Mouse (Mus musculus) bone marrow, adult 2 months (tissue): ENCODE measurements around the gene Tk2. TPM values are rescaled to one million over a fixed set of nuclear protein-coding genes. Genes with fewer than 3 reads are reported as not detected.

ENCODE experiments used
- H3K27ac ChIP-seq: fragments of 200-500 bp; 2 replicates; pipeline ENCODE4 v1.5.1; 2012; ENCODE audit warnings: low read depth, mild to moderate bottlenecking, control low read depth, inconsistent platforms, low read length; ENCODE audit not compliant: control insufficient read depth, poor library complexity, insufficient read depth
- H3K4me1 ChIP-seq: fragments of 200-500 bp; 2 replicates; pipeline ENCODE4 v1.6.1; 2011; ENCODE audit warnings: low read length; ENCODE audit not compliant: control insufficient read depth, insufficient read depth
- H3K4me3 ChIP-seq: fragments of 200-500 bp; replicated peaks from 2 replicates; pipeline ENCODE3; 2011; ENCODE audit warnings: mild to moderate bottlenecking, low read depth, low read length, control low read depth; ENCODE audit not compliant: control insufficient read depth
- CTCF ChIP-seq: fragments of 200-500 bp; IDR thresholded peaks from 2 replicates; pipeline ENCODE4 v1.5.1; 2011; ENCODE audit warnings: low read length, control low read depth; ENCODE audit not compliant: control insufficient read depth, insufficient read depth
- POLR2A ChIP-seq: fragments of 200-500 bp; IDR thresholded peaks from 2 replicates; pipeline ENCODE4 v1.6.1; 2011; ENCODE audit warnings: low read depth, mild to moderate bottlenecking, control low read depth, low read length, borderline replicate concordance; ENCODE audit not compliant: control insufficient read depth
- WGBS: fragments of 180-500 bp; shearing (Covaris S2); methylation state at CpG from one replicate; pipeline ENCODE4 v1.1.7; 2018; 5-methylcytosine and 5-hydroxymethylcytosine counted together
- polyA plus RNA-seq: library from polyadenylated mRNA; stranded (reverse); fragments of >200 nt; gene quantifications from 2 replicates; pipeline ENCODE4 v1.2.4, GENCODE M21; 2011; ENCODE audit warnings: low replicate concordance; ENCODE audit not compliant: missing spikeins, insufficient read depth, insufficient read length

Tk2 gene
- polyA plus RNA-seq, 1 experiment: 32.7 TPM

DNA sequence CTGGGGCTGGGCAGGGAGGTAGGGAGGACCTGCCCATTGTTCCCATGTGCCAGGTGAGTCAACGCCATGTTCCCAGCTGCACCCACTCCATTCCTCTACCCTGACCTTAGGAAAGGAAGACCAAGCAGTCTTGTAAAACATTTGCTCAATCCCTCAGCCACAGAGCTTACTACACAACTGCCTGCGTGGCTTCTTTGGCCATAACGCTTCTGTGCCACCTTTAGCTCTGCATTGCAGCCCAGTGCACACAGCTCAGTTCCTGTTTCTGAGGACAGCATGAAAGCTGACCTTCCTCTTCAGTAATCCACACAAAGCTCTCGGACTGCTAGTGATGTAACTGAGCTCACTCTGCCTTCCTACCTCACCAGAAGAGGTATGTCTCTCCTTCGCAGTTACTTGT is 15.4 kb downstream of the Tk2 start:
- TF ChIP-seq POLR2A (no peak), CTCF (no peak)
- 44% methylated on average over 5 of the region's 5 CpGs for WGBS
- peaks cover 4% of the 10 kb centered on the region; the same call in 1 of the 2 replicates for H3K4me1 ChIP-seq
- no peak overlapping the region for H3K4me3 ChIP-seq
- peak overlapping the region; percentile 94 for H3K27ac ChIP-seq

DNA sequence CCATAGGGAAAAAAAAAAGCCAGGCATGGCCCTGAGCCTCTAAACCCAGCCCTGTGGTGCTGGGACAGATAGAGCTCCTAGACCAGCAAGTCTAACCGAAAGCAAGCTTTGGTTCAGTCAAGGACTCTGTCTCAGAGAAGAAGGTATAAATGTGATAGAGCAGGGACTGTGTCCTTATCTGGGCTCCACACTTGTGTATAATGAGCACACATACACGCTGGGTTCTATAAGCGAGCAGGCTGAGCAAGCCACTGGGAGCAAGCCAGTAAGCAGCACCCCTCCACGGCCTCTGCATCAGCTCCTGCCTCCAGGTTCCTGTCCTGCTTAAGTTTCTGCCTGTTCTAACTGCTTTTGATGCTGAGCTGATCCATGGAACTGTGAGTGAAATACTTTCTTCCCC is 16.3 kb downstream of the Tk2 start:
- H3K4me3 ChIP-seq: no peak overlapping the region
- no peak for TF ChIP-seq POLR2A
- no peak for TF ChIP-seq CTCF
- H3K4me1 ChIP-seq: peaks cover 4% of the 10 kb centered on the region; the same call in 1 of the 2 replicates
- WGBS: 72% methylated on average over 4 of the region's 4 CpGs
- peak overlapping the region; percentile 26; the same call in 1 of the 2 replicates for H3K27ac ChIP-seq

DNA sequence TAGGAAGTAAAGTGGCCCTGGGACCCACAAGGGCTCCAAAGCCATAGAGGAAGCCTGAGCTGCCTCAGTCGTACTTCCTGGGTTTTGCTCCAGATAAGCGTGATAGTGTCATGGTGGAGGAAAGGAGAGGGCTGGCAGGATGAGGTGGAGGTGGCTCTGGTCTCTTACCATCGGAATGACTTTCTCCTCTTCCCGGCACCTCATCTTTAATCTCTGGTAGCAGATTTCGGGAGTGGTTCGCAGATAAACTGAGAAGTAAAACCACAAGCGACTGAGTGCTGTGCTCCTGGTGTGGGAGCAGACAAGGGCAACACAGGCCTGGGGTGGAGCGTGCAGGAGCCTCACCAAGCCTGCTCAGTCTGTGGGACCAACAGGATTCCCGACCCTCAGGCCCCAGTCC is 18.0 kb downstream of the Tk2 start:
- 60% methylated on average over 9 of the region's 9 CpGs for whole genome bisulfite sequencing
- no peak for TF ChIP-seq CTCF
- no peak for TF ChIP-seq POLR2A
- Histone ChIP-seq H3K27ac (no peak overlapping the region), H3K4me1 (peaks cover 4% of the 10 kb centered on the region; the same call in 1 of the 2 replicates), H3K4me3 (no peak overlapping the region)

DNA sequence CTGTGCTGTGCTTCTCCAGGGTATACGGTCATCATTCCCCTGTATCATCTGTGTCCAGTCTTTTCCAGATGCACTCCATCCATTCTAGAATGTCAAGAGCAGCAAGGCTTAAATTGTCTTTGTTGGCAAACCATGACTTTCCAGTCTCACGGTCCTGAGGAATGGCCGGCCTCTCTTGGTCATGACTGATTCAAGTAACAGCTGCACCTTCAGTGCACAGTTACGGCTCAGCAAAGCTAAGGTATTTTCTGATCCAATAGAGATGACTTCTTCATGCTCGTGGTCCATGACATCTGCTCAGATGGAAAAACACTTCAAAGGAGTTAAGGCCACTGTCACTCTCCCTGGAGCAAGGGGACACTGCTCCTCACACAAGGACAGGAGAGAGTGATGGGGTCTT is 21.3 kb downstream of the Tk2 start:
- Histone ChIP-seq H3K4me3 (no peak overlapping the region), H3K27ac (no peak overlapping the region), H3K4me1 (no peaks in the 10 kb centered on the region; the same call in 1 of the 2 replicates)
- TF ChIP-seq CTCF: no peak
- TF ChIP-seq POLR2A: no peak
- WGBS: 89% methylated on average over 5 of the region's 5 CpGs

DNA sequence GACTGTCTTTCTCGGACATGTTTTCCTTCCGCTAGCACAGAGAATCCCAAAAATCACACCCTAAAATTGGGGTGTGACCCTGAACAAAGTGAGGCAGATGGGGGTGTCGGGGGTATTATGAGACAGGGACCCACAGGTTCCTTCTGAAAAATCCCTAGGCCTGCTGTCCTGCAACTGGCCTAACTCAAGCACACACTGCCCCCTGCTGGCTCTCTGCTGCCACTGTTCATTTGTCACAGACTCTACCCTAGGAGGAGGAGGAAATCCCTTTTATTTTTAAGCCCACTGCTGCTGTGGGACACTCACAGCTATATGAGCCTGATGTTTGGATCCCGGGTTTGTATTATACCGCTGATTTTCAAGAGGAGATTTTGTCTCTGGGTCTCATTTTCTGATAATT is 28.6 kb downstream of the Tk2 start:
- Histone ChIP-seq H3K4me3 (no peak overlapping the region), H3K4me1 (no peaks in the 10 kb centered on the region), H3K27ac (no peak overlapping the region)
- WGBS: 42% methylated on average over 5 of the region's 5 CpGs
- TF ChIP-seq CTCF (peak; percentile 92), POLR2A (no peak)

DNA sequence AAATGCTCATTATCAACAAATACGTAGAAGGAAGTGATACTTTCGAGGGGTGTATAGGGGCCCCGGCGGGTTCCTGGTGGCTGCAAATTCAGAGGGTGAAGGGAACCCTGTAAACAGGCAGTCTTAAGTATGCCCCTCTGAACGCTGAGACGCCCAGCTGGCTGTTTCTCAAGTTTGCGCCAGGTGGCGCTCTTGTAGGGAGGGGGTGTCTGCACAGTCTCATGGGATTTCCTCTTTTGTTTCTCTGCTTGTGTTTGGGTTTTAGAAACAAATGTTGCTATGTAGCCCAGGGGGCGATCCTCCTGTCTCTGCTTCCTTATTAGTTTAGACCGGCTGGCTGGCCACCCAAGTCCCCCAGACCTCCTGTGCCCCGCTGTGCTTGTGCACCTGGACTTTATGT is 29.3 kb downstream of the Tk2 start:
- TF ChIP-seq POLR2A: no peak
- TF ChIP-seq CTCF: peak; percentile 90

DNA sequence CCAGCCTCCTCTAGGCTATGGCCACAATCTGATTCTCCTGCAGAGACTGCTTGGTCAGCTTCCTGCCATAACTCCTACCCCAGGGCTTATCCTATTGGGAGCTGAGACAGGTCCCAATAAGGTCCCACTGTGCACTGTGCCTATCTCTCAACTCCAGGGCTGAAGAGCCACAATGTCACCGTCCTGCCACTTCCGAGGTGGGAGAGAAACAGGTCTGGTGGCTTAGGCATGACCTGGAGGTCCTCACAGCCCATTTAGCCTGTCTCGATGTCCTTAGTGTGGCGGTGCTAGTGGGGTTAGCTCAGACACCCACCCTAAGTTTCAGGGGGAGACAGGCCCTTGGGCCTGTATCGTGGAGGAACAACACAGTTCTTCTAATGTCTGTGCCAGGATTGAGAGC is 30.8 kb downstream of the Tk2 start:
- TF ChIP-seq CTCF (no peak), POLR2A (no peak)
- Histone ChIP-seq H3K4me1 (no peaks in the 10 kb centered on the region), H3K4me3 (no peak overlapping the region), H3K27ac (no peak overlapping the region)
- WGBS: 83% methylated on average over 5 of the region's 5 CpGs

More for the DNA sequence above, 29.3 kb downstream of the Tk2 start:
- H3K27ac ChIP-seq: no peak overlapping the region
- WGBS: 9% methylated on average over 11 of the region's 11 CpGs
- H3K4me3 ChIP-seq: no peak overlapping the region
- H3K4me1 ChIP-seq: no peaks in the 10 kb centered on the region

DNA sequence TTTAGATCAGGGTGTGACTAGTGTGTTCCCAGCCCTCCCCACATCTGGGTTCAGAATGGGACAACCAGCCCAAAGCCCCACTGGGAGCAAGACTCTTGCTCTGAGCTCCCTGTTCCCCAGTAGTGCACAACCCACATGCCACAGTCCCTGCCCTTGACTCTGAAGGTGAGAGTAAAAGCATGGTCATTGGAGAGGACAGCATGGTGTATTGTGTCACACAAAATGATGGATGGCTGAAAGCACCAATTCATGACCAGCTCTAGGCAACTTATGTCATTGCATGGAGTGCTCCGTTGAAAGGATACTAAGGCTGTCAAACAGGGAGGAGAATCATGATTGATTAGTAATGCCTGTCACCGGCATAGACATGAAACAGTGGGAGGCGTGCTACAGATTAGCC is 43.1 kb downstream of the Tk2 start:
- TF ChIP-seq POLR2A (no peak), CTCF (no peak)
- Histone ChIP-seq H3K27ac (no peak overlapping the region), H3K4me1 (peaks cover 2% of the 10 kb centered on the region; the same call in 1 of the 2 replicates), H3K4me3 (no peak overlapping the region)
- WGBS: 70% methylated on average over 3 of the region's 3 CpGs

DNA sequence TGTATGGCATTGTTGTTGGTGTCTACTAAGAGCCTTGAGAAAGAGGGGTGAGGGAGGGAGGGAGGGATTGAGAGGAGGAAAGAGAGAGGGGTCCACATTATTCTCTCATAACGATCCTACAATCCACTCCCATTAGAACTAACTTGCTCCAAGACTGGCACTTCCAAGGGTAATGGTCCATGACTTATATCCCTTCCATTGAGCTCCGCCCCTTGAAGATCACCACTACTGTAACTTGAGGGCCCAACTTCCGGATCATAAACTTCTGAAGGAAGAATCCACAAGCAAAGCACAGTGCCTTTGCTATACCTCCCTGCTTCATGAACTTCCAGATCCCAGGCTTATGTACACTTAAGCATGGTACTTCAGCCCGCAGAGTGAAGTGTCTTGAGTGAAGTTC is 46.0 kb downstream of the Tk2 start:
- WGBS: 81% methylated on average over 4 of the region's 4 CpGs
- no peak overlapping the region for H3K27ac ChIP-seq
- H3K4me1 ChIP-seq: peaks cover 2% of the 10 kb centered on the region; the same call in 1 of the 2 replicates
- no peak for TF ChIP-seq CTCF
- no peak for TF ChIP-seq POLR2A
- H3K4me3 ChIP-seq: no peak overlapping the region
